Mouse (Mus musculus) liver, adult (tissue): ENCODE data around the gene Shisa8.

Source experiments
- GATA4 ChIP-seq: IDR thresholded peaks from 2 replicates; pipeline ENCODE4 v1.6.1; 2014; ENCODE audit warnings: mild to moderate bottlenecking, low read length; ENCODE audit not compliant: insufficient replicate concordance

Shisa8 gene

DNA sequence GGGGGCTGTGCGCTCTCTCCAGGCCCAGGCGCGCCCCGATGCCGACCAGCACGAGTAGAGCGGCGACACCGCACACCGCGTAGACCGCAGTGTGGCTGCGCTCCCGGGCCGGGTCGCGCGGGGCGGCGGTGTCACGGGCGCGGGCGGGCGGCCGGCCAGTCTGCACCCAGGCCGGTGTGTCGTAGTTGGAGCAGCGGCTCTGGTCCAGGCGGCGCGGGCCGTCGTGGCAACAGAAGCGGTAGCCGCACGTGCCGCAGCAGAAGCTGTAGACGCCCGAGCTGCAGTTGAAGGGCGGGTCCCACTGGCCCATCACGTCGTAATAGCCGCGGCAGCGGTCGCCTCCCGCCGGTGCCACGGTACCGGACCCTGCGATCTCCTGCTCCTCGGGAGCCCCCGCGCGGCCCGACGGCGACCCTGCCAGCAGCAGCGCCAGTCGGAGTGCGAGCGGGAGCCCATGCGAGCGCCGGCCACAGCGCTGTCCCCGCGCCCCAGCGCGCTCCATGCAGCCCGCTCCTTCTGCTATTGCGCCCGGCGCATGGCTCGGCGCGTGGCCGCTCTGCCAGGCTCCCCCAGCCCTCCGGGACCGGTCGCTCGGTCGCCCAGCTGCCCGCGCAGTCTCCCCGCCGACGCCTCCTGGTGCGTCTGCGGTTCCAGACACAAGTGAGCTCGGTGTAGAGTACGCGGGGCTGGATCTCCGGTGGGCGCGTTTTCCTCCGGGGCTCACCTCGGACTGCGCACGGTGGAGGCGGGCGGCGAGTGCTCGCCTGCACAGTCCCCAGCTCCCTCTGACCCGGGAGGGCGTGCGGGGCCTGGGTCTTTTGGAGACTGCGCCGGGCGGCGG lies 484 bp downstream of the Shisa8 start:
- TF ChIP-seq GATA4 = no peak

DNA sequence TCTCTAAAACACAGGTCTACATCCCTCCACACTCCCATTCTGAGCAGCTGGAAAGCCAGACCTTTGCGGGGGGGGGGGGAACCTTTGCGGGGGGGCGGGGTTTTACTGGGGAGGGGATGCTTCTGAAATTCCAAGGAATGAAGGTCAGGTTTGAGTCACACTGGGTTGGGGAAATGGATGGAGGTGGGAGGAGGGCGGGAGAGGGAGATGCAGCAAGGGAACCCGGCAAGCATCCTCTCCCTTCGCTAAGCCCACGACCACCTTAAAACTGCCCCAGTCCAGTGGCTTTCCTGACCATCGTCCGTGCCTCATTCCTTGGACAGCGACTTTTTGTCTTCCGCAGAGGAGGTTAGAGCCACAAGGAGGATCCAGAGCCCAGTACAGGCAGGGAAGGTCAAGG lies 1.3 kb downstream of the Shisa8 start:
- TF ChIP-seq GATA4 = no peak

DNA sequence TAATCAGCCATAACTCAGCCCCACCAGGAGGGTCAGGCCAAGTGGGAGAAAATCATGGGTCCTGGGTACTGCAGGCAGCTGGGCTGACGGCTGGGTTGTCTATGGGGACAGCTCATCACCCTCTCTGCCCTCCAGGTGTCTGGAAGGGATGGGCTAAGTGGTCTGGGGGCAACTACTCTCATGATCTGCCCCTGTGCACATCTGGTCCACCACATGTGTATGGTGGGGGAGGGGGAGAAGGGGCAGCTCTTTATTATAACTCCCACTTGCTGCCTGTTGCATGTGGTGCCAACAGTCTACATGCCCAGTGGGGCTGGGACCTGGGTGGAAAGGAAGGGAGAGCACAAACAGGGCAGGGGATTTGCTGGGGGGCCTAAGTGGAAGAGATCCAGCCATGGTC lies 1.8 kb downstream of the Shisa8 start:
- TF ChIP-seq GATA4 = no peak

DNA sequence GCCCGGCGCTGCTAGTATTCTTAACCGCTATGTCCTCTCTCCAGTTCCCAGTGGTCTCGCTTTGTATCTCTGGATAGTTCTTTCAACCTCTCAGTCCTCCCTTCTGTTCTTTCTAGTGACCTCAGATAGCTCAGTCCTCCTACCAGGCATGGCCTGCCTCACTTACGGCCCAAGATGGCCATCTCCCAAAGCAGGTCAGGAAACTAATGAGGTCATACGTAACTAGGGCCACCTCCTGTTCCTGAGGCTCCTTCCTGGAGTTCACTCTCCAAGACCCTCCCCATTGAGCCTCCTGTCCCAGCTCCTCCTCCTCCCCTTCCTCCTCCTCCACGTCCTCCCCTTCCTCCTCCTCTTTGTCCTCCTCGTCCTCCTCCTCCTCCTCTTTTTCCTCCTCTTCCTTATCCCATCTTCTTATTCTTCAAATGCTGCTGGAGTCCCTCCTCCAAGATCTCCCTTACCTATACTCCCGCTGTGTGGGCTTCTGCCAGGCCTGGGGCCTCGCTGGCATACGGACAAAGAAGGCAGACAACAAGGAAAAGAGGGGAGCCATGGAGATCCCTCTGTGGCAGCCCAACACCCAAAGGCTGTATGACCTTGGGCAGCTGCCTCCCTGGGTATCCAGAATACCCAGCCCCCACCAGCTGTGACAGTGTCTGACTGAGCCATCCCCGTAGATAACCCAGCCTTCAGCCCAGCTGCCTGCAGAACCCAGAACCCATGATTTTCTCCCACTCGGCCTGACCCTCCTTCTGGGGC lies 3.1 kb downstream of the Shisa8 start:
- no peak for TF ChIP-seq GATA4

DNA sequence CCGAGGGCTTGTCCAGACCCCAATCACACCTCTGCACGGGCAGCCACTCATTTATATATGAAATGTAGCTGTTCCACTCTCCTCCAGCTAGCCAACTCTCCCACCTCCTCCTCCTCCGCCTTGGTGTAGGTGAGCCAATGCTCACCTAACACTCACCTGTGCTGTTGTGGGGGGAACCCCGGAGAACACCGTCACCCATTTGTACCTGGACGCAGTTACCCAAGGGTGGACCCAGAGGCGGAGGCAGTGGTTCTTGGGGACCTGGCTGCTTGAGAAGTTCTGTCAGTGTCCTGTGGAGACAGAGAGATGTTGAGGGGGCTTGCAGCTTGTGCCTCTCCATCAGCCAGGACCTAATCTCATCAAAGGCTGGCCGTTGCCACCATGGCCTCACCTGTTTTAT lies 4.3 kb downstream of the Shisa8 start:
- no peak for TF ChIP-seq GATA4

DNA sequence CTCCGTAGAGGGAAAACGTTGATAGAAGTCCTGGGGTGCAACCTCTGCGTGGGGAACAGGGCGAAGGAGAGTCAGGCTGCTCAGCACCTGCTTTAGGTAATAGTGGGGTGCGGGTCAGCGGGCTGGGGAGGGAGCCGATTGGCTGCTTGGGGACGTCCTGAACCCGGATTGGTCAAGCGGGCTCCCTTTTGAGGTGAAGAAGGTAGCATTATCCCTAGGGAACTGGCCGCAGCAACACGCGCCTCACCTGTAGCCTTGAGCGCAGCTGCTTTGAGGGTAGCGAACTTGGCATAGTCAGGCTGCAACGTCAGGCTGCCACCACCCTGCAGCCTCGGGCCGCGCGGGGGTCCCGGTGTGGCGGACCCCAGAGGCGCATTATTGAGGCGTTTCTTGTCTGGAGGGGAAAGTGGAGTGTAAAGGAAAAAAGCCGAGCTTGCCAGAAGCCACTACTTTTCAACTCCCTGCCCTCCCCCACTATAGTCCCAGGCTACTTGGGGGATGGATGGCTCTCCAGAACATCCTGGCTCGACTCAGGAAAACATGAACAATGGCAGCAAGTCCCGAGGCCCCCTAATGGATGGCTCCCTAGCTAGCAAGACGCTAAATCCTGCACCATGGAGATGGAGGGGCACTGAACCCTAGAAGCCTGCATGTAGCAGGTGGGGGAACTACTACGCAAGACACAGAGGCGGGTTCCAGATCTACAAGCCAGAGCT lies 5.0 kb downstream of the Shisa8 start:
- no peak for TF ChIP-seq GATA4

DNA sequence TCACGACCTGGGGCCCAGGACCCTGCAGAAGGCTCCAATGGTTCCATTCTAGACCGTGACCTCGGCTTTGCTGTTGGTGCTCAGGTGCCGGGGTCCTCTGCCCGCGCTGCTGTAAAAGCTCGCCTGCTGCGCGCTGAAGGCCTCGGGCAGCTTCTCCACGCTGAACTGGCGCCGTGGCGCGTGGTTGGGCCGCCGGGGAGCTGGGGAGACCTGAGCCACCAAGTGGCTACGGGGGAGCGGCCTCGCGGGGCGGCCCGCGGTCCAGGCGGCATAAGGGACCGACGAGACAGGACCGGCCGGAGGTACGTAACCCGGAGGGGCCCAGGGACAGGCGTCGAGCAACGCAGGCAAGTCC lies 5.5 kb downstream of the Shisa8 start:
- no peak for TF ChIP-seq GATA4

DNA sequence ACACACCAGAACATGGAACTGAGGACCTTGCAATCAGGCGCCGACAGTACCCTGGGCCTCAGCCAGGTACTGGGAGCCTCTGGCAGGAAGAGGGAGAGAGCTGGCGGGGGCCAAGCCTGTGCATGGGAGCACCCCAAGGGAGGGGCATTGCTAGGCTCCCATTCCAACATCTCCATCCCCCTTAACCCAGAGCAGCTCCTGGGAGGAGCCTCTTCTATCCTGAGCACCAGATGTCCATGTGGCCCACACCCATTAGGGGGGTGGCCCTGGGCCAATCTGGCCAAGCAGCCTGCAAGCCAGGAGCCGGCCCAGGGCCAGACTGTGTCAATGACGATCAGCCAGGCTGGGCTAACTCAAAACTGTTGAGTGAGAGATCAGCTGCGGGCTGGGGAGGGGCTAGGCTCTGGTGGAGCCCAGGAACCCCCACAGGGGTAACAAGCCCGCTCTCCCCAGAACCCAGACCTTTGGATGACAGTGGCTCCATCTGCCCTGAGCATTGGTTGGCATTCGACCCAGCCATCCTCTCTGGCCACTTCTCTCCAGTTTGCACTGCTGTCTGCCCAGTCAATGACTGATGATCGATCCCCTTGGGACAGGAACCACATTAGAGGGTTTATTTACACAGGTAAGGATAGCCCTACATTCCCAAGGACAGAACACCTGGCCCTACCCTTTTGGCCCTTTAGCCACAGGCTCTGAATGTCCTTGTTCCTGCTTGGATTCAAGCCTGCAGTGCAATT lies 6.1 kb downstream of the Shisa8 start:
- TF ChIP-seq GATA4 = no peak

DNA sequence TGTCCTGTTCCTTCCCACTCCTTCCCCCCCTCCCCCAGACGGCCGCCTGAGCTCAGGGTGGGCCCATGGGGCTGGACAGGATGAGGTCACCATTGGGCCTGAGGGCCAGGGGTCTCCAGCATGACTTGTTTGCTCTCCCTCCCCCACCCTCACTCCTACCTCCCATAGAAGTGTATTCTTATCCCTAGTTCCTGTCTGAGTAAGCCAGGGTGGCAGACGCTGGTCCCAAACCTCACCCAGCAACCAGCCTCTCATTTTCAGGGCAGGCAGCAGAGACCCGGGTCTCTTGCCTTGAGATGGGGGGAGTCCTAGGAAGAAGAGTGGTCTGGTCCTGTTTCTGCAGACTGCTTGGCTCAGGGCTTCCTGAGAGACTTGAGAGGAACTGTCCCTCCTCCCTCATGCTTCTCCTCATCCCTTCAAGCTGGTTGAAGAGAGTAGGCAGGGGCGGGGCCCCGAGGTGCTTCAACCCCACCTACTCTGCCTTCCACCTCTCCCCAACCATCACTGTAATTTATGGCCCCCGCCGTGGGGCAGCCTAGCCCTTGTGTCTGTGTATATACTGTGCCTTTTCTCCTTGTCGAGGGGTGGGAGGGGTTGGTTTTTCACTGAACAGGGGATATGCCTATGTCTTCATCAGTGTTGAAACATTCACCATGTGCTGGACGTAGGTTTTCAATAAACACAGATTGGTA lies 7.8 kb downstream of the Shisa8 start:
- no peak for TF ChIP-seq GATA4

DNA sequence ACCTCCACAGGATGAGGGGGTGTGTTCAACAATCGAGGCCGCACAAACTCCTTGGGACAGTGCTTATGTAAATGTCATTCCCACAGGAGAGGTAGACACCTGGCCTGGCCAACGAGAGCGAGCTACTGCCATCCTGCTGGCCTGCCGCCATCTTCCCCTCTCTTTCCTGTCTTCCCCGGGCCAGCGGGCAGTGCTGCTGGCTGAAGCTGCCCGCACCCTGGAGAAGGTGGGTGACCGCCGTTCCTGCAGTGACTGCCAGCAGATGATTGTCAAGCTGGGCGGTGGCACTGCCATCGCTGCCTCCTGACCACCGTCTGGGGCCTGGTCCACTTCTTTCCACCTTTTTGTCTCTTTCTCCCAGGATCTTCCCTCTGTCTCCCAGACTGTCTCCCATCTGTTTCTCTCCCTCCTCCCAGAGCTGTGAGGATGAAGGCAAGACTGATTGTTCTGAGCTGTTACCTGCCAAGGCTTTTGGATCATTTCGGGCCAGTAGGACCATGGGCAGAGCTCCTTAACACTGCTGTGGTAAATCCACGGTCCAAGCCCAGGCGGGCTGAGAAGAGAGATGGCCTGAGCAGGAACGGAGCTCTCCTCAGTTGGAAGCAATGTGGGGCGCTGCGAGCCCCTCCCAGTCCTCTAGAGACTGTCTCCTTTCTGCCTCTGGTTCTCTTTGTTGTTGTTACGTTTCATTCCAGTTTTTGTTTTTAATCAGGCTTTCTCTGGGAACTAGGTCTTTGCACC lies 8.8 kb downstream of the Shisa8 start:
- TF ChIP-seq GATA4 = no peak

DNA sequence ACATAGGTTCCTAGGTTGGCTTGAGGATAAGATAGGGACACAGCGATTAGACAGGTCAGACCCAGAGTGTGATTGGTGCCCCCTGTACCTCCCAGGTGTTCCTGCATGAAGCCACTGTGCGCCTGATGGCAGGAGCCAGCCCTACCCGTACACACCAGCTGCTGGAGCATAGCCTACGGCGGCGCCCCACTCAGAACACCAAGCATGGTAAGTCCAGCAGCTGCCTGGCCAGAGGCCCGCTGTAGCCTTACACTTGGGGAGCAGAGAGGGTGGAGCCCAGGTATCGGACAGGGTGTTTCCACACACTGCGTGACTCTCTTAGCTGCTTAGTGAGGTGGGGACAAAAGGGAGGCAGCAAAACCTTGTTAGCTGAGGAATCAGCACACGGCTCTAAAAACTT lies 9.5 kb downstream of the Shisa8 start:
- TF ChIP-seq GATA4 = no peak

DNA sequence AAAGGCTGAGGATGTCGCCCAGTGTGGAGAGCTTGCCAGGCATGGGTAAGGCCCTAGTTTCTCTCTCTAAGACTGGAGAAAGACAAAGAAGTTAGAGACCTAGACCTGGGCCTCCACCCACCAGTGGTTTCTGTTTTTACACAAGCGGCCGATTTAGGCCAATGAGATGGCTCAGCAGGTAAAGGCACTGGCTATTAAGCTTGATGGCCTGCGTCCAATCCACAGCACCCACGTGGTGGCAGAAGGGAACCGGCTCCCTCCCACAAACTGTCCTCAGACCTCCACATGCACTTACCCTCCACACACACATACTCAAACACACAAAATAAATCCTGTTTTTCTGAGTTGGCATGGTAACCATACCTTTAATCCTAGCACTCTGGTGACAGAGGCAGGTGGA lies 10.5 kb downstream of the Shisa8 start:
- TF ChIP-seq GATA4 = no peak

DNA sequence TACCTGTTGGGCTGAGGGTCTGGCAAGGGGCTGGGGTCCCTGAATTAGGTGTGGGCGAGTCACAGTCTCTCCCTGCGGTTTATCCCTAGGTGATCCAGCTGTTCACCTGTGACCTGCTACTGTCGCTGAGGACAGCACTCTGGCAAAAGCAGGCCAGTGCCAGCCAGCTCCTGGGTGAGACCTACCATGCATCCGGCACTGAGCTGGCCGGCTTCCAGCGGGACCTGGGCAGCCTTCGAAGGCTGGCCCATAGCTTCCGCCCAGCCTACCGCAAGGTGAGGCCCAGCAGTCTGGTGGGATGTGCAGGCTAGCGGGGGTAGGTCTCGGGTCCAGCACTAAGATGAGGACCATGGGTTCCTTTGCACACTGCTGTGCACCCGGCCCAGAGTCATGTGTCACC lies 13.1 kb downstream of the Shisa8 start:
- TF ChIP-seq GATA4 = no peak

DNA sequence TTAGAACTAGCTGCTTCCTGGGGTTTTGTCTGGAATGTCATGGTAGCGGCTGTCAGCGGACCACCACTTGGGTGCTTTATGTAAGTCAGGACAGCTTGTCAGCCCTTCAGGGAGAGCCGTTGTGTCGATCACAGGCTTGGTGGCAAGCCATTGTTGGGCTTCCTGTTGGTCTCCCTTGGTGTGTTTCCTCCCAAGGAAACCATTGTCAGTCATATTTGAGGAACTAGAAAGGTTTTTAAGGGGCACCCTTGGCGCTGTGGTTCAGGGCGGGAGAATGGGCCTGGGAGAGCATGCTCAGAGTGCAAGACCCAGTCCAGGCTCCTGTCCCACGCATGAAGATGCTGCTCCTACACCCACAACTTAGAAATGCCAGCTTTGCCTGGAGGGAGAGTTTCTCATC lies 14.3 kb downstream of the Shisa8 start:
- no peak for TF ChIP-seq GATA4

DNA sequence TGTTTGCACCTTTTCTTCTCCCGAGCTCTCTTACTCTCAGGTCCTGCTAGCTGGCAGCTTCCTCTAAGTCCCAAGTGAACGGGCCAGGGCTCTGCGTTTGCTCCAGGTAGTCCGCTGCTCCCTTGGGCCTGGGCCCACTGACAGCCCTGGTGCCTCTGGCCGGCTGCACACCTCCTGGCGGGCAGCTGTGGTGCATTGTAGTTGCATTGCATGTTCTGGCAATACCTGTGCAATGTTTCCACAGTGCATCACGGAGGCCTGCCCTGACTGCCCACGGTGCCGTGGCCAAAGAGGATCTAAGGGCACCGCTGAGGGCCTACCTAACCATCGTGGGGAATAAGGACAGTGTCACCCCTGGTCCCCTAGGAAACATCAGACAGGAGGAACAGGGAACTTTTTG lies 14.7 kb downstream of the Shisa8 start:
- TF ChIP-seq GATA4 = no peak
